Mouse (Mus musculus): ENCODE data around the gene Slc2a2. TPM values are rescaled to one million over a fixed set of nuclear protein-coding genes. Genes with fewer than 3 reads are reported as not detected.
A peak's percentile ranks its signal among the peaks of the same experiment; 100 is the strongest.
"Not testable (repeated sequence)": the region's sequence is repeated elsewhere in the genome, so short reads cannot be mapped to it uniquely, and the experiment has no call there.

Gene Slc2a2
- total RNA-seq, 2 experiments from 2014 or later = not detected

- intact Hi-C loops (cut with DNase I) = no loop called here
- no peak for DNase-seq (ENCODE audit: low spot score in 2 of 2)
Measured at GRCm38 (mm10) chr3:28723534-28723933, 25.8 kb downstream of the Slc2a2 start.

DNA sequence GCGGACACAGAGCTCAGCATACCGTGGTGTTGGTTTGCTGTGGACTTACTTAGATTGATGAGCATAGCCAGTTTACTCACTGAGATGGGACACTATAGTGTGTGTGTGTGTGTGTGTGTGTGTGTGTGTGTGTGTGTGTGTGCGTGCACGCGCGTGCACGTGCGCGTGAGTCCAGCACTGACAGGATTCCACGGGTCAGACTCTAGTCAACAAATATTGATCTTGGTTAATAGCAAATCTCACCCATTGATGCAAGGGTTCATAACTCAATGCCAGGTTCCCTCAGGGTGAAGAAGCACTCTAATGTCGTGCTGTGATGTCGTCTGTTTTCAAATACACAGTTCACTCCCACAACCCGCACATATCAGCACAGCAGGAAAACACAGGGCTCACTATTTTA is 27.5 kb downstream of the Slc2a2 start:
- intact Hi-C loops (cut with DNase I) = no loop called here
- DNase-seq (ENCODE audit: low spot score in 2 of 2) = no peak

DNA sequence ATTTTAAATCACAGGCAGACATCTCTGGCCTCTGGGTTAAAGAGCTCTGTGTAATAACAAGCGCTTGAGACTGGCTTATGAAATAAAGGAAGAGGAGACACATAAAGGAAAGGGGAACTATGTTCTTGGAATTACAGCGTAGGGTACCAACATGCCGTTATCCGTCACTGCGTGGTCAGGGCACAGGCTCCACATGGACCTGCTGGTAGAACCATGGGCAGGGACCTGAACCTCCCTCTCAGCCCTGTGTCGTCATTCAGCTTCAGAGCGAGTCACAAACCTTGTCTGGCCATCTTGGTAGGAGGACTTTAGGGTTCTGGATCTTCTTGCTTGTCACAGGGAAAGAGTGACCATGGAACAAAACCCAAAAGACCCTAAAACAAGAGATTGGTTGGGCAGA is 28.7 kb downstream of the Slc2a2 start:
- intact Hi-C loops (cut with DNase I) = no loop called here
- no peak for DNase-seq (ENCODE audit: low spot score in 2 of 2)

DNA sequence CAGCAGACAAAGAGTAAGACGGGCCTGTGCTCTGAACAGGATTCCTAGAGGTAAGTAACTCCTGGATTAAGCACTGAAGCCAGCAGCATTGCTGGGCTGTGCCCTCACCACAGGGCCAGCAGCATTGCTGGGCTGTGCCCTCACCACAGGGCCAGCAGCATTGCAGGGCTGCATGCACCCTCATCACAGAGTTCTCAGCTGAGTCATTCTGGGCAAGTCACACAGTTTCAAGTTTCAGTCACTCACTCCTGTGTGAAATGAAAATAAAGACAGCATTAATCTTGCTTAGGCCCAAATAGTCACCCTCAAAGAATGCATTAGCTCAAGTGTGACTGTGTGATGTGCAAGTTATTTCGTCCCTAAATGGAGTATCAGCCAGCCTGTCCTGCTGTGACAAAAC is 37.0 kb downstream of the Slc2a2 start:
- intact Hi-C loops (cut with DNase I) = no loop called here
- DNase-seq (ENCODE audit: low spot score in 2 of 2) = no peak

- DNase-seq (ENCODE audit: low spot score in 2 of 2) = no peak
- intact Hi-C loops (cut with DNase I) = no loop called here
Measured at GRCm38 (mm10) chr3:28736981-28737380, 39.3 kb downstream of the Slc2a2 start.

GRCm38 (mm10) chr3:28740353-28740752 is 42.6 kb downstream of the Slc2a2 start:
- no peak for DNase-seq (ENCODE audit: low spot score in 2 of 2)
- intact Hi-C loops (cut with DNase I) = loop anchor here (5.0 kb wide), 1 partner anchor 178 kb away; no protein-coding TSS in a partner anchor

GRCm38 (mm10) chr3:28743251-28743650 is 45.5 kb downstream of the Slc2a2 start:
- DNase-seq (ENCODE audit: low spot score in 2 of 2) = no peak
- intact Hi-C loops (cut with DNase I) = loop anchor here (5.0 kb wide), 1 partner anchor 181 kb away; no protein-coding TSS in a partner anchor

DNA sequence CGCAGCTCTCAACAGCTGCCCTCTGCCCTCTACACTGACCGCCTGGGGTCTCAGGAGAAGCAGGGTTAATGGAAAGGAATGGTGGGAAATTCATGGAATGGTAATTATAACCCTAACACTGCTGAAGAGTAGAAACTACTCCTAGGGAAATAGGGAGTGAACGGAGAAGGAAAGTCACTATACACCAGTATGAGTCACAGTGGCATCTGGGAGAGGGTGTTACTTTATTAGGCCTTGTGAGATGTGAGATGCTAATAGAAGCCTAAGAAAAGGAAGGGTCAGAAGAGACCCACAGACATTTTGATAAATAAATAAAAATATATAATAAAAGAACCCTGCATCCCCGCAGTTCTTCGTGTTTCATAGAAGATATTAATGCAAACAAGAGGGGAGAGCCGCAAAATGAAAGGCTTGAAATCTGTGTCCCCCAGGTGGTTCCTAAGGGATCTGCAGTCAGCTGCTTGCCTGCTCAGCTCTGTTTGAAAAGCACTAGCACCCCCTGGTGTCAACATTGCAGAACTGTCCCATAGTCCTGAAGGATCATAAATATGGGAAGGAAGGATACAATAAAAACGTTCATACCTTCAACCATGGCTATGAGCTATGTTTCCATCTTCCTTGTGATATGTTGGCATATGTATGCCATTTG is 48.3 kb downstream of the Slc2a2 start:
- intact Hi-C loops (cut with DNase I) = loop anchor here (2.0 to 5.0 kb wide), 3 partner anchors 89 to 764 kb away; no protein-coding TSS in a partner anchor
- DNase-seq (ENCODE audit: low spot score in 2 of 2) = peak; percentile 67 to 76

DNA sequence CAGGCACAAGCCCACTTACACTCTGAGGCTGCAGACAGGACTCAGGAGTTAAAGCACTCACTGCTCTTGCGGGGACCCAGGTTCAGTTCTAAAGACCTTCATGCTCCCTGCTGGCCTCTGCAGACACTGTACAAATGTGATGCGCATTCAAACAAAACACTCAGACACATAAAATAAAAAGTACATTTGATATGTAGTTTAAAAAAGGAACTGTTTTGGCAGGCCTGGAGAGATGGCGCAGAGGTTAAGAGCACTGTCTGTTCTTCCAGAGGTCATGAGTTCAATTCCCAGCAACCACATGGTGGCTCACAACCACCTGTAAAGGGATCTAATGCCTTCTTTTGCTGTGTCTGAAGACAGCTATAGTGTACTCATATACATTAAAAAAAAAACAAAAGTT is 50.4 kb downstream of the Slc2a2 start:
- intact Hi-C loops (cut with DNase I) = loop anchor here (5.0 kb wide), 2 partner anchors 91 to 766 kb away; no protein-coding TSS in a partner anchor
- no peak for DNase-seq (ENCODE audit: low spot score in 2 of 2)

DNA sequence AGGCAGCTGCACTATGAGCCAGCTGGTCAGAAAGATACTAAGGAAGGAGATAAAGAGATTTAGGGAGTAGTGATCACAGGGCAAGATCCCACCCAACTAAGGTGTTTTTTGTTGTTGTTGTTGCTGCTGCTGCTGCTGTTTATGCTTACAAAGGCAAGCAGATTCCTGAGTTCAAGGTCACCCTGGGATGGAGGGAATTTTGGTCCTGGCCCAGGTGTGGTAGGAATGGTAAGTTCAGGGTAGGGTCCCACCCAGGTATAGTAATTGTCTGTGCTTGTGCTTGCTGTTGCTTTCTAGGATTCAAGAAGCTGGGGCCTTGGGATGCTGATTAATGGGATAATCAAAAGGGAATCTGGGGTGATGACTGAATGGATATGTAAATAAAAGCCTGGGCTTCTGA is 51.3 kb downstream of the Slc2a2 start:
- intact Hi-C loops (cut with DNase I) = loop anchor here (5.0 kb wide), 2 partner anchors 92 to 767 kb away; no protein-coding TSS in a partner anchor
- DNase-seq (ENCODE audit: low spot score in 2 of 2) = no peak

GRCm38 (mm10) chr3:28755477-28755876 is 57.8 kb downstream of the Slc2a2 start:
- intact Hi-C loops (cut with DNase I) = no loop called here
- DNase-seq (ENCODE audit: low spot score in 2 of 2) = no peak

GRCm38 (mm10) chr3:28761225-28761789 is 63.6 kb downstream of the Slc2a2 start:
- intact Hi-C loops (cut with DNase I) = no loop called here
- no peak for DNase-seq (ENCODE audit: low spot score in 2 of 2)

DNA sequence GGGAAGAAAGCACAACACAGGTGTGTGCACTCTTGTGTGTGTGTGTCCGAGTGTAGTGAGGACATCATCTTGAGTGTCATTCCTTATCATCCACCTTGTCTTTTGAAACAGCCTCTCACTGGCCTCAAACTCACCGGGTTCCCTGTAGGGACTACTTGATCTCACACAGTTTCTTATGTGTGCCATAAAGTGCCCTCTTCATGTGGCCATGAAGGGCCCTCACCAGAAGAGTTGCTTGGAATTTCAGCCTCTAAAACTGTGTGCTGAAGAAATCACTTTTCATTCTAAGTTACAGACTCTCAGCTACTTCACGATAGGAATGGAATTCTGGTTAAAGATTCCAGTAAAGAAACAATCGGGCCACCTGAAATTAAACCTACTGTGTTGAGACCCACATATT is 69.2 kb downstream of the Slc2a2 start:
- intact Hi-C loops (cut with DNase I) = no loop called here
- DNase-seq (ENCODE audit: low spot score in 2 of 2) = no peak

- intact Hi-C loops (cut with DNase I) = no loop called here
Measured at GRCm38 (mm10) chr3:28768222-28768621, 70.5 kb downstream of the Slc2a2 start.

GRCm38 (mm10) chr3:28772919-28773318 is 75.2 kb downstream of the Slc2a2 start:
- DNase-seq (ENCODE audit: low spot score in 2 of 2); intact Hi-C loops (cut with DNase I): not testable (repeated sequence)

More at GRCm38 (mm10) chr3:28768222-28768621, 70.5 kb downstream of the Slc2a2 start:
- DNase-seq (ENCODE audit: low spot score in 2 of 2) = no peak

DNA sequence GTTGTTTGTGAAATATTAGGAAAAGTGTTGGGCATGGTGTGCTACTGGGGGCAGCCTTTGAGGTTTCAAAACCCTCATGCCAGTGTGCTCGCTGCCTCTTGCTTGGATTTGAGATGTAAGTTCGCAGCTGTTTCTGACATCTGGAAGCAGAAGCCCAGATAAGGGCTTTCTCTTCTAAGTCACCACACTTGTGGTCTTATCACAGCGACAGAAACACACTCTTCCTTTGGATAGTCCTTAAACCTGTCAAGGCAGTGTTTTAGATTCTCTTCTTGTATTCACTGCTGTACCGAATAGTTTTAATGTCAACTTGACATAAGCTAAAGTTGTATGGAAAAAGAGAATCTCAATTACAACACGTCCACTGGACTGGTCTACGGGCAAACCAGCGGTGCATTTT is 77.7 kb downstream of the Slc2a2 start:
- intact Hi-C loops (cut with DNase I) = no loop called here
- DNase-seq (ENCODE audit: low spot score in 2 of 2) = no peak

- DNase-seq (ENCODE audit: low spot score in 2 of 2) = no peak
- intact Hi-C loops (cut with DNase I) = no loop called here
Measured at GRCm38 (mm10) chr3:28775958-28776357, 78.3 kb downstream of the Slc2a2 start.

DNA sequence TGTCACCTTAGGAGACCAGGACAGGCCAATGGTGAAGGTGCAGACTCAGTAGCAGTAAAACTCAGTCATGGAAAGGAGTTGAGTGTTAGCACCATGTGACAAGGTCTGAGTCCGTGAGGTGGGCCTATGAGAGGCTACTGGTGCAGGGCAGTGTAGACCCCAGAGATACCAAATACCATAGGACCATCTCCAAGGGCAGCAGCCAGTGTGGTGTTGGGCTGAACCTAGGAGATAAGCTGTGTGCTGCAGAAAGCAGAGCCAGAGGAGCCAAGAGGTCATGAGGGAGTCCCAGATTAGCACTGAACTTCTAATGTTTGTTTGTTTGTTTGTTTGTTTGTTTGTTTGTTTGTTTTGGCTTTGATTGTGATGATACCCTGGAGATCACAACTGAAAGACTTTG is 78.8 kb downstream of the Slc2a2 start:
- no peak for DNase-seq (ENCODE audit: low spot score in 2 of 2)
- intact Hi-C loops (cut with DNase I) = no loop called here

DNA sequence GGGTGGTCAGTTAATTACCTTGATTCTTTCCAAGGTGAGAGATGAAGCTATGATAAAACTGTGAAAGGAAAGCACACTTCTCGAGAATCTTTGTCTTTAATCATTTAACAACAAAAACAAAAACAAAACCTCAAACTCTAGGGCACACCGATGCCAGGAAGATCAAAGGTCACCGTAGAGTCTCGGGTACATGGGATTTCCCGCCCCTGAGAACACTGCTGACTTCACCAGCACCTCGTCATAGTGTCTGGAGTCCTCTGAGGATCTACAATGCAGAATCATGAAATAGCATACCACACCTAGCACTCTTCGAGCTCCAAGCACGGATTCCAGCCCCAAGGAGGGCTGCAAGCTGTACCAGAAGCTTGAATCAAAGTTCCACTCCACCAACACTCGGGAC is 82.8 kb downstream of the Slc2a2 start:
- no peak for DNase-seq (ENCODE audit: low spot score in 2 of 2)
- intact Hi-C loops (cut with DNase I) = no loop called here
